Mouse (Mus musculus): ENCODE data around the gene Lax1. TPM values are rescaled to one million over a fixed set of nuclear protein-coding genes. Genes with fewer than 3 reads are reported as not detected.

Lax1 gene
- total and polyA plus RNA-seq, 3 experiments, result 14.2 to 15.6 (median 14.9) TPM

DNA sequence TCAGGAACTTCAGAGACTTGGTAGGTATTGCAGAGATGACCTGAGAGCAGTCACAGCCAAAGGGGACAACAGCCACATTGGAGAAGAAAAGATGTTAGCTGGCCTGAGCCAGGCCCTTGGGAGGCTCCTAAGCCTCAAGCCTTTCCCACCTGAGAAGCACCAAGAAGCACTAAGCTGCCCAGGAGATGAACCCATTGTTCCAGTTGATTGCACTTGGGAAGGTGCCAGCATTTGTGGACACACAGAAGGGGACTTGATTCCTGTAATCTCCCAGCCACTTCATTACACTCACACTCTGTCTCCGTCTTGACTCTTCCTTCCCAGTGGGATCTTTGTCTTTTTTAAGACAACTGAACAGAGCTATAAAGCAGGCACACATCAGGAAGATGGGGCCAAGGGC, 25.3 kb upstream of the Lax1 start:
- Histone ChIP-seq H3K4me3 (replicated peaks in 1 of 3; ENCODE audit: low read depth in 2 of 3, low read length in 2 of 3, poor library complexity in 1 of 3) (no peak overlapping the region), H3K9me3 (replicated peaks; ENCODE audit: low read length) (no peaks in the 10 kb centered on the region), H3K79me2 (replicated peaks; ENCODE audit: control insufficient read depth, extremely low read depth, insufficient read depth, poor library complexity, severe bottlenecking) (no peaks in the 10 kb centered on the region), H3K4me1 (ENCODE audit: control insufficient read depth in 1 of 2, insufficient read depth in 2 of 2) (peaks cover 14 to 33% of the 10 kb centered on the region in 2 experiments), H3K27me3 (replicated peaks) (no peaks in the 10 kb centered on the region), H3K36me3 (replicated peaks in 1 of 2; ENCODE audit: control insufficient read depth in 1 of 2, insufficient read depth in 1 of 2, low read length in 1 of 2) (peaks cover 31 to 85% of the 10 kb centered on the region in 2 experiments), H3K27ac (ENCODE audit: insufficient read depth, low read depth) (no peak overlapping the region), H3K4me2 (ENCODE audit: insufficient read depth, low read depth, poor library complexity, severe bottlenecking) (no peak overlapping the region), H3K9ac (ENCODE audit: insufficient read depth, low read depth) (no peak overlapping the region)
- no peak for DNase-seq (ENCODE audit: extremely low read depth)
- in situ Hi-C loops (cut with MboI; ENCODE audit: low pct_ligation_motif_present, low pct_unique_long_range_greater_than_20kb, low sequenced_read_pairs) (no loop called here), dilution Hi-C loops (cut with MboI; ENCODE audit: extremely low pct_ligation_motif_present, extremely low pct_unique_long_range_greater_than_20kb, low sequenced_read_pairs) (no loop called here)
- no peak for TF ChIP-seq KAT2A (IDR thresholded peaks at IDR 0.05; ENCODE audit: insufficient replicate concordance, low read length)
- TF ChIP-seq BHLHE40 (IDR thresholded peaks at IDR 0.05; ENCODE audit: low read depth, low read length), result no peak
- TF ChIP-seq POLR2A (IDR thresholded peaks at IDR 0.05; ENCODE audit: low read depth, low read length), result no peak
- TF ChIP-seq NRF1 (IDR thresholded peaks at IDR 0.05; ENCODE audit: low read depth, low read length), result no peak
- TF ChIP-seq MEF2A (IDR thresholded peaks at IDR 0.05; ENCODE audit: borderline replicate concordance, low read depth, low read length), result no peak
- no peak for TF ChIP-seq NELFE (IDR thresholded peaks at IDR 0.05; ENCODE audit: low read depth, low read length)
- TF ChIP-seq ZNF384 (IDR thresholded peaks at IDR 0.05; ENCODE audit: low read depth, low read length), result no peak
- TF ChIP-seq TBP (conservative IDR thresholded peaks at IDR 0.05; ENCODE audit: low read depth, low read length), result no peak
- TF ChIP-seq JUND (conservative IDR thresholded peaks at IDR 0.05; ENCODE audit: low read depth, low read length), result no peak
- TF ChIP-seq PAX5 (IDR thresholded peaks at IDR 0.05; ENCODE audit: low read length), result no peak
- TF ChIP-seq POLR2AphosphoS2 (IDR thresholded peaks at IDR 0.05; ENCODE audit: low read depth, low read length), result no peak
- no peak for TF ChIP-seq CHD2 (IDR thresholded peaks at IDR 0.05; ENCODE audit: low read length)
- TF ChIP-seq GABPA (IDR thresholded peaks at IDR 0.05; ENCODE audit: insufficient replicate concordance, low read depth, low read length), result no peak
- no peak for TF ChIP-seq E2F4 (IDR thresholded peaks at IDR 0.05; ENCODE audit: insufficient replicate concordance, low read depth, low read length)
- TF ChIP-seq RAD21 (IDR thresholded peaks at IDR 0.05; ENCODE audit: low read depth, low read length), result no peak
- TF ChIP-seq USF1 (IDR thresholded peaks at IDR 0.05; ENCODE audit: low read depth, low read length), result no peak
- no peak for TF ChIP-seq RCOR1 (conservative IDR thresholded peaks at IDR 0.05; ENCODE audit: low read depth, low read length)

DNA sequence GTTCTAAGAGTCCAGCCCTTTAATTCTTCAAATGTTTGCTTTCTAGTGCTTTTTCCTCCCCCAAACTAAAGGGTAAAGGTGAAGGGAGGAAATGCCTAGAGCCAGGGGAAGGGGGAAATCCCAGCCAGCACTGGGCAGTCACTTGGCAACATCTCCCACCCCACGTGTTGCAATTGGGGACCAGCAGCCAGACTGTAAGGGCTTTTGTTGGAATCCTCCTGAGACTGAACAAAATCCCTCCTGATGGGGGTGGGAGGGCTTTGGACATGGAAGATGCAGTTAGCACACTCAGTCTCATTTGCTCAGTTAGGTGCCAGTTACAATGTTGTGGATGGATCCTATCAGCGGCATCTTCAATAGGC, 23.1 kb upstream of the Lax1 start:
- Histone ChIP-seq H3K4me2 (ENCODE audit: insufficient read depth, low read depth, poor library complexity, severe bottlenecking) (no peak overlapping the region), H3K4me1 (ENCODE audit: control insufficient read depth in 1 of 2, insufficient read depth in 2 of 2) (peaks cover 14 to 42% of the 10 kb centered on the region in 2 experiments), H3K27ac (ENCODE audit: insufficient read depth, low read depth) (no peak overlapping the region), H3K9ac (ENCODE audit: insufficient read depth, low read depth) (no peak overlapping the region), H3K9me3 (replicated peaks; ENCODE audit: low read length) (no peaks in the 10 kb centered on the region), H3K36me3 (replicated peaks in 1 of 2; ENCODE audit: control insufficient read depth in 1 of 2, insufficient read depth in 1 of 2, low read length in 1 of 2) (peaks cover 31 to 84% of the 10 kb centered on the region in 2 experiments), H3K4me3 (replicated peaks in 1 of 3; ENCODE audit: low read depth in 2 of 3, low read length in 2 of 3, poor library complexity in 1 of 3) (no peak overlapping the region), H3K27me3 (replicated peaks) (no peaks in the 10 kb centered on the region), H3K79me2 (replicated peaks; ENCODE audit: control insufficient read depth, extremely low read depth, insufficient read depth, poor library complexity, severe bottlenecking) (no peaks in the 10 kb centered on the region)
- in situ Hi-C loops (cut with MboI; ENCODE audit: low pct_ligation_motif_present, low pct_unique_long_range_greater_than_20kb, low sequenced_read_pairs) (no loop called here), dilution Hi-C loops (cut with MboI; ENCODE audit: extremely low pct_ligation_motif_present, extremely low pct_unique_long_range_greater_than_20kb, low sequenced_read_pairs) (no loop called here)
- TF ChIP-seq MYC (IDR thresholded peaks at IDR 0.05; ENCODE audit: low read depth, low read length), result peak; percentile 49; the same call in 1 of the 2 replicates
- TF ChIP-seq PAX5 (IDR thresholded peaks at IDR 0.05; ENCODE audit: low read length), result no peak
- DNase-seq (ENCODE audit: extremely low read depth), result no peak

Measured in CH12.LX (cell line).